Mouse (Mus musculus): ENCODE results near the gene Anks1.

- no peak for TF ChIP-seq CTCF (IDR thresholded peaks at IDR 0.05; ENCODE audit: low read depth, low read length)
- no peak for TF ChIP-seq GATA1 (IDR thresholded peaks at IDR 0.05; ENCODE audit: borderline replicate concordance, low read length)
- no peak for TF ChIP-seq TAL1 (conservative IDR thresholded peaks at IDR 0.05; ENCODE audit: low read depth, low read length)
These were observed 22.7 kb downstream of the Anks1 start for GRCm38 (mm10) chr17:27931826-27932225.
